Mouse (Mus musculus) midbrain, embryonic 13.5 days (tissue): Measurements from ENCODE around the gene Cygb. TPM values are rescaled to one million over a fixed set of nuclear protein-coding genes. Genes with fewer than 3 reads are reported as not detected.
"Not testable (repeated sequence)": the region's sequence is repeated elsewhere in the genome, so short reads cannot be mapped to it uniquely, and the experiment has no call there.

ENCODE experiments used
- ATAC-seq: fragments of 200-750 bp; cut with Nextera tagmentation; 2 replicates; pipeline ENCODE4 v1.8.0; 2017; ENCODE audit warnings: mild to moderate bottlenecking, moderate TSS enrichment, moderate library complexity
- H3K27ac ChIP-seq: fragments of 300-500 bp; sonication (generic); 2 replicates; pipeline ENCODE4 v1.5.1; 2015; ENCODE audit warnings: inconsistent platforms, mild to moderate bottlenecking, moderate library complexity
- H3K27me3 ChIP-seq: fragments of 300-500 bp; sonication (generic); 2 replicates; pipeline ENCODE4 v1.6.1; 2015; ENCODE audit warnings: mild to moderate bottlenecking, inconsistent platforms
- H3K36me3 ChIP-seq: fragments of 300-500 bp; sonication (generic); 2 replicates; pipeline ENCODE4 v1.6.1; 2015; ENCODE audit warnings: mild to moderate bottlenecking, inconsistent platforms
- H3K4me1 ChIP-seq: fragments of 300-500 bp; sonication (generic); replicated peaks from 2 replicates; pipeline ENCODE4 v1.6.1; 2015; ENCODE audit warnings: inconsistent platforms
- H3K4me2 ChIP-seq: fragments of 300-500 bp; sonication (generic); replicated peaks from 2 replicates; pipeline ENCODE4 v1.6.1; 2015; ENCODE audit warnings: moderate library complexity, mild to moderate bottlenecking, inconsistent platforms
- H3K4me3 ChIP-seq: fragments of 300-500 bp; sonication (generic); replicated peaks from 2 replicates; pipeline ENCODE4 v1.5.1; 2015; ENCODE audit warnings: mild to moderate bottlenecking, inconsistent platforms
- H3K9ac ChIP-seq: fragments of 300-500 bp; sonication (generic); replicated peaks from 2 replicates; pipeline ENCODE4 v1.6.1; 2015; ENCODE audit warnings: mild to moderate bottlenecking, inconsistent platforms
- H3K9me3 ChIP-seq: fragments of 300-500 bp; sonication (generic); 2 replicates; pipeline ENCODE4 v1.6.1; 2016; ENCODE audit warnings: mild to moderate bottlenecking, inconsistent platforms
- WGBS: fragments of 180-500 bp; shearing (Covaris S2); methylation state at CpG from one replicate; pipeline ENCODE4 v1.1.7; 2015; 5-methylcytosine and 5-hydroxymethylcytosine counted together
- polyA plus RNA-seq: library from polyadenylated mRNA; unstranded; fragments of >200 nt; fragmentation: Nextera tagmentation; extraction: Ambion mirVana; gene quantifications from 2 replicates; pipeline ENCODE4 v1.2.1, GENCODE M21; 2015

The Cygb gene
- polyA plus RNA-seq, 1 experiment from 2014 or later = 8.8 TPM

DNA sequence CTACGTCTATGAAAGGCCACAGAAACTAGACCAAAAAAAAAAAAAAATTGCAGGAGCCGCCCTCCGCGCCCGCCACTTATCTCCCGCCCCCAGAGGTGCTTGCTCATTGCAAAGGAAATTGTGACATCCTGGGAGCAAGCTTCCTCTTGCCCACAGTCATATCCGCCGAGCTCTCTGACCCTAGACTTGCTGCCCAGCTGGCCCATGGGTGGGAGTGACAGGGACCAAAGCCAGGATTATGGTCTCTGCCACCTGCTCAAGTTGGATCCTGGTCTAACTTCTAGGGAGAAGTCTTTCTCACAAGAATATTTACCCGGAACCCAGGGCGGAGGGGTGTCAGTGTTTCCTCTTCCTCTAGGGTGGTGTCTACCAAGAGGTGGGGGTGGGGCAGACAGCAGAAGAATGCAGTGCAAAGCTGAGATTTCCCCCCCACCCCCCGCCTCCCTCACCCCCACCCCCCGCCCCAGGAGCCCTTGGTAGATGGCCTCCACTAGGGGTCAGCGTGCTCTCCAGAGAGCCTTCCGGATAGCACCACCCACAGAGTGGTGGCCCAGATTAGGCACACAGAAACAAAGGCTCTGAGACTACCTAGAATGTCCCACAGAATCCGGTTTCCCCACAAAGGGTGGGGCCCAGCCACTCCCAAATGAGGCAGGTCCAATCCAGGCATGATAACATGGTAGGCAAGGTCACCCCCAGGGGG, 38.2 kb downstream of the Cygb start:
- H3K27ac ChIP-seq = no peak overlapping the region
- H3K9me3 ChIP-seq = no peaks in the 10 kb centered on the region
- ATAC-seq = no peak
- H3K4me1 ChIP-seq = peaks cover 10% of the 10 kb centered on the region
- H3K4me3 ChIP-seq = no peak overlapping the region
- H3K4me2 ChIP-seq = no peak overlapping the region
- 60% methylated on average over 15 of the region's 15 CpGs for WGBS
- H3K36me3 ChIP-seq = no peaks in the 10 kb centered on the region
- H3K27me3 ChIP-seq = no peaks in the 10 kb centered on the region; the same call in 1 of the 2 replicates
- no peak overlapping the region for H3K9ac ChIP-seq

DNA sequence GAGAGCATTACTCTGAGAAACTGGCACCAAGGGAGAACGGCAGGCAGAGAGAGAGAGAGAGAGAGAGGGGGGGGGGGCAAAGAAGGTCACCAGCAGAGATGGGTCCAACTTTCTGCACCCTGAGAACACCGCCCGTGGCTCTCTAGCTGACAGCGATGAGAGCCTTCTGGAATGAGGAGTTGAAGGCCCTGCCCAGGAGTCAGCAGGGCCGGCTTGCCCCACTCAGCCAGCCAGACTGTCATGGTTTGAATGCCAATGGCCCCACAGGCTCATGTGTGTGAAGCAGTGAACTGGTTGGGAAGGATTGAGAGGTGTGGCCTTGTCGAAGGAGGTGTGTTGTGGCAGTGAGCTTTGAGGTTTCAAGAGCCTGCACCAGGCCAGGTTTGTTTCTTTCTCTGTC, 40.9 kb downstream of the Cygb start:
- no peaks in the 10 kb centered on the region for H3K9me3 ChIP-seq
- no peak for ATAC-seq
- H3K27me3 ChIP-seq = no peaks in the 10 kb centered on the region
- H3K4me2 ChIP-seq = no peak overlapping the region
- 91% methylated on average over 6 of the region's 6 CpGs for WGBS
- H3K27ac ChIP-seq = no peak overlapping the region
- no peak overlapping the region for H3K4me3 ChIP-seq
- H3K4me1 ChIP-seq = no peaks in the 10 kb centered on the region; the same call in 1 of the 2 replicates
- H3K9ac ChIP-seq = no peak overlapping the region
- no peaks in the 10 kb centered on the region for H3K36me3 ChIP-seq

DNA sequence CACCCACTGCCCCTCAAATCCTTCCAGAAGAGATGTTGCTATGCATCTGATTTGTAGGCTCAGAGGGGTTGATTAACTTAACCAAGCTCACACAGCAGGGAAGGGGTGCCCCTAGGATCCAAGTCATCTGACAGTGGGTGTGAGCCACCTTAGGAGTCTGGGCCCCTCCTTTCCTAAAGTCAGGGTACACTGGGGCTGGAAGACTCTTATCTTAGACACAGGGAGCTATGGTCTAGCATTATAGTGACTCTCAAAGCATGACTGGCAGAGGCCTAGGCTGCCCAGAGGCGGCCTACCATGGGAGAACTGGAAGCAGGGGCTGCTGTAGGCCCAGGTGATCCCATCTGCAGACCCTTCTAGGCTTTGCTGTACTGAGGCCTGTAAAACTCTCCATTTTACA, 41.6 kb downstream of the Cygb start:
- H3K4me1 ChIP-seq = no peaks in the 10 kb centered on the region; the same call in 1 of the 2 replicates
- no peaks in the 10 kb centered on the region for H3K36me3 ChIP-seq
- no peaks in the 10 kb centered on the region for H3K9me3 ChIP-seq
- H3K27me3 ChIP-seq = no peaks in the 10 kb centered on the region
- H3K4me2 ChIP-seq = no peak overlapping the region
- H3K4me3 ChIP-seq = no peak overlapping the region
- no peak overlapping the region for H3K27ac ChIP-seq
- H3K9ac ChIP-seq = no peak overlapping the region
- no peak for ATAC-seq
- 83% methylated on average over 1 of the region's 1 CpGs for WGBS

DNA sequence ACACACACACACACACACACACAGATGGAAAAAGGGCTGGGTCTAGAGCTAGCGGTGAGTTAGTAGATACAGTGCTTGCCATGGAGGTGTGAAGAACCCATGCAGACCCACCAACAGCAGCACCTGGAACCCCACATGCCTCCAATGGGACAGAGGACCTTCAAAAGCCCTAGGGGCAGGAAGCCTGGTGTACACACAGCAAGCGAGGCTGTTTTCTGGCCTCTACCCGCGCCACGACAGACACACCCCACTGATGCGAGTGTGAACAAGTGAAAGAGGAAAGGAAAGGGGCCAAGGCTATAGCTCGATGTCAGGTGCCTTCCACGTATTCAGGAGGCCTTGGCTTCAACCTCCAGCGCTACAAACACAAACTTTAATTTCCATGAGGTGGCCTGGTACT, 42.2 kb downstream of the Cygb start:
- no peaks in the 10 kb centered on the region; the same call in 1 of the 2 replicates for H3K4me1 ChIP-seq
- H3K36me3 ChIP-seq = no peaks in the 10 kb centered on the region
- no peak overlapping the region for H3K4me3 ChIP-seq
- ATAC-seq = no peak
- WGBS = 92% methylated on average over 9 of the region's 9 CpGs
- no peak overlapping the region for H3K9ac ChIP-seq
- H3K27me3 ChIP-seq = no peaks in the 10 kb centered on the region
- H3K9me3 ChIP-seq = no peaks in the 10 kb centered on the region
- H3K4me2 ChIP-seq = no peak overlapping the region
- H3K27ac ChIP-seq = no peak overlapping the region

DNA sequence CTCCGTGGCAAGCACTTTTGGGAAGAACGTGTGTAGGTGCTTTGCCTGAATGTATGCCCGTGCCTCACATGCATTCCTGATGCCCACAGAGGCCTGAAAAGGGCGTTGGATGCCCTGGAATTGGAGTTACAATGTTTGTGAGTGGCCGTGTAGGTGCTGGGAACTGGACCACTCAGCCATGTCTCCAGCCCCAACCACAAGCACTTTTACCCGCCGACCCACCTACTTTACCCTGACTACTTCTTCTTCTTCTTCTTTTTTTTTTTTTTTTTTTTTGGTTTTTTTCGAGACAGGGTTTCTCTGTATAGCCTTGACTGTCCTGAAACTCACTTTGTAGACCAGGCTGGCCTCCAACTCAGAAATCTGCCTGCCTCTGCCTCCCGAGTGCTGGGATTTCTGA, 42.9 kb downstream of the Cygb start:
- H3K36me3 ChIP-seq, H3K9ac ChIP-seq, H3K9me3 ChIP-seq, H3K4me2 ChIP-seq, H3K4me1 ChIP-seq, ATAC-seq, H3K4me3 ChIP-seq, H3K27ac ChIP-seq, H3K27me3 ChIP-seq: not testable (repeated sequence)
- WGBS = 87% methylated on average over 8 of the region's 9 CpGs

DNA sequence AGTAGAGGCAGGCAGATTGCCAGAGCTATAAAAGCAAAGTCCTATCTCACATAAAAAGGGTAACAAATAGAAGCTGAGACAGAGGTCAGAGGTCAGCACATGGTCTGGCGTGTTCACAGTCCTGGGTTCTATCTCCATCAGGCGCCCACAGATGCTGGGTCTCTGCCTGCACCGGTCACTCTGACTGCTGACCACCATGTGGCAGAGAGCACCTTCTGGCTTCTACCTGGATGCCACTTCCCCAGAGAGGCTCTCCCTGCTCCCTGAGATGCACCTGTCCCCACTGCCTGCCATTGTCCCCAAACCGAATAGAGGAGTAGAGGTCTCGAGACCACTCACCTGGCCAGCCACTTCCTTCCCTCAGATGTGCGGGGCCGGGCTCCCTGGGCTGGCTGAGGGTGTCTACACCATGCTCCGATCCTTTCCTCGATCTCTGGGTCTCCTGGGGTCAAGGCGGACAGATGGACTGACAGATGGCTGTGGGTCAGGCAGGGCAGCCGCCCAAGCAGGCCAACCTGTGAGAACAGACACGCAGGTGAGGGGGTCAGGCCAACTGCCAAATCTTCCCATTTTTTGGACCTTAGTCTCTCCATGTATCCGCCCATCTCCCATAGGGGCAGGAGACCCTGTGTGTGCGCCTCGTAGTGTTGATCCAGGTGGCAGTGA, 44.0 kb downstream of the Cygb start:
- no peak overlapping the region for H3K4me2 ChIP-seq
- no peak for ATAC-seq
- no peaks in the 10 kb centered on the region for H3K27me3 ChIP-seq
- no peak overlapping the region for H3K9ac ChIP-seq
- H3K36me3 ChIP-seq = no peaks in the 10 kb centered on the region
- H3K27ac ChIP-seq = no peak overlapping the region
- no peaks in the 10 kb centered on the region for H3K4me1 ChIP-seq
- H3K9me3 ChIP-seq = no peaks in the 10 kb centered on the region
- 89% methylated on average over 15 of the region's 15 CpGs for WGBS
- H3K4me3 ChIP-seq = no peak overlapping the region

DNA sequence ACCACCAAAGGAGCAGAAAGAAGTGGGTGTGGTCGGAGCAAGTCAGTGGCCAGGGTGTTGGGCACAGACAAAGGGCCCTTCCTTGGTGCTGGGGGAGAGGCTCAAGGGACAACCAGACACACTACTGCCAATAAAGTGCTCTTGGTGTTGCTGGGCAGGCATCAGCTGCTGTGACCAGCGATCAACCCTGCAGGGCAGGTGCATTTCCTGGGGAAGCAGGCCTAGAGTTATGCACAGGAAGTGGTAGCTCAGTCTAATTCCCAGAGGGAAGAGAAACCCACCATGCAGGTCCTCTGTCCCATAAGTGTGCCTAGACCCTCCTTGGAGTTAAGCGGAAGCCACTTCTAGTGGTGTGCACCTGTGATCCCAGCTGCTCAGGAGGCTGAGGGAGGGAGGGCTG, 46.4 kb downstream of the Cygb start:
- no peaks in the 10 kb centered on the region for H3K4me1 ChIP-seq
- no peak overlapping the region for H3K4me2 ChIP-seq
- H3K9ac ChIP-seq = no peak overlapping the region
- no peaks in the 10 kb centered on the region for H3K36me3 ChIP-seq
- WGBS = 86% methylated on average over 3 of the region's 3 CpGs
- H3K27ac ChIP-seq = no peak overlapping the region
- no peak for ATAC-seq
- no peak overlapping the region for H3K4me3 ChIP-seq
- no peaks in the 10 kb centered on the region for H3K9me3 ChIP-seq
- H3K27me3 ChIP-seq = no peaks in the 10 kb centered on the region

DNA sequence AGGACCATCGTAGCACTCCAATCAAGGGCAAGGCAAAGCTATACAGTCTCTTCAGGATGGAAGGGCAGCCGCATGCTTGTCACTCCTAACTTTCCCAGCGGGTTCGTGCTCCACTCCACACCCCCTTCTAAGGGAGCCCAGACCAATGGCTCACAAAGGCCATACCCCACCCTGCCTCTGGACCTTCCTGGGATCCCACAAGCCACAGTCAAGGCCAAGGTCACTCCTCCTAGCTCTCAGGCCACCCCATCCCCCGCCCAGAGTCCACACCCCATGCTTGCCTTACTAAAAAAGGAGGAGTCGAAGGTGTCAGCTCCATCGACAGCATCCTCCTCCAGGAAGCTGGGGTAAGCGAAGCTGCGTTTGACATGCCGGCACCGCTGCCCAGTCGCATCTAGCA, 50.0 kb downstream of the Cygb start:
- H3K27me3 ChIP-seq = no peaks in the 10 kb centered on the region
- ATAC-seq = no peak
- H3K27ac ChIP-seq = no peak overlapping the region
- H3K36me3 ChIP-seq = no peaks in the 10 kb centered on the region
- 93% methylated on average over 12 of the region's 12 CpGs for WGBS
- H3K9ac ChIP-seq = no peak overlapping the region
- no peak overlapping the region for H3K4me2 ChIP-seq
- no peak overlapping the region for H3K4me3 ChIP-seq
- no peaks in the 10 kb centered on the region for H3K4me1 ChIP-seq
- no peaks in the 10 kb centered on the region for H3K9me3 ChIP-seq

DNA sequence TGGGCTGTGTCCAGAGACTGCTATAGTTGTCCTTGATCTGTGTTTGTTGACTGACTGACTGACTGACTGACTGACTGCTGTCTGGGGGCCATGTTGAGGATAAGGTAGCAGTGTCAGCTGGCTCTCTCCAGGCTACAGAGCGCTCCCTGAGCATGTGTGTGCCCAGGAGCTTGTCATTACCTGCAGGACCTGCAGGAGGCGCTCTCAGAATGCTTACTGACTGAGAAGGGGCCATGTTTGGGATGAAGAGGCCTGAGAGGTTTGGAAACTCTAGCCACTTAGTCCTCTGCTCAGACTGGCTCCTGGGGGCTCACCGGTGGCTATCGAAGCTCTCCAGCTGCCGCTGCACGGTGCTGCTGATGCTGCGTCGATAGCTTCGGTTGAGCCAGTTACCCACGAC, 50.8 kb downstream of the Cygb start:
- Histone ChIP-seq H3K36me3 (no peaks in the 10 kb centered on the region), H3K27ac (no peak overlapping the region), H3K4me2 (no peak overlapping the region), H3K27me3 (no peaks in the 10 kb centered on the region), H3K9ac (no peak overlapping the region), H3K9me3 (no peaks in the 10 kb centered on the region), H3K4me1 (no peaks in the 10 kb centered on the region), H3K4me3 (no peak overlapping the region)
- WGBS = 92% methylated on average over 10 of the region's 10 CpGs
- ATAC-seq = no peak

DNA sequence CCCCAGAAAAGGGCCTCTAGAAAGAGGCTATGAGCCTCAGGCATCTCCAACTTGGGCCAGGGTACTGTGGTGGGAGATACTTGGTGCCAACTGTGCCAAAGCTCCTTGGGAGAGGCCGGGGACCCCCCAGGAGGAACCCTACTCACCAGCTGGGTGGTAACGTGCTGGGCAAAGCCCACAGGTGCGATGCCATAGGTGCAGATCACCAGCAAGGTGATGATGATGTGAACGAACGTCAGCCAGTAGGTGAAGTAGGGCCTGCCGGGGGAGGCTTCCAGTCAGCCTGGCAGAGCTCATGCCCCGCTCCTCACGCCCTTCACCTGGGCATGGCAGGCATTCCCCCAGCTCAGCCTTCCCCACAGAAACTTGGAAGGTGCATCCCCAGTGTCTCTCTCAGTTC, 52.1 kb downstream of the Cygb start:
- no peaks in the 10 kb centered on the region for H3K27me3 ChIP-seq
- ATAC-seq = no peak
- H3K4me3 ChIP-seq = no peak overlapping the region
- H3K4me1 ChIP-seq = no peaks in the 10 kb centered on the region
- no peak overlapping the region for H3K27ac ChIP-seq
- H3K4me2 ChIP-seq = no peak overlapping the region
- H3K9ac ChIP-seq = no peak overlapping the region
- H3K36me3 ChIP-seq = no peaks in the 10 kb centered on the region
- WGBS = 92% methylated on average over 8 of the region's 8 CpGs
- H3K9me3 ChIP-seq = no peaks in the 10 kb centered on the region

DNA sequence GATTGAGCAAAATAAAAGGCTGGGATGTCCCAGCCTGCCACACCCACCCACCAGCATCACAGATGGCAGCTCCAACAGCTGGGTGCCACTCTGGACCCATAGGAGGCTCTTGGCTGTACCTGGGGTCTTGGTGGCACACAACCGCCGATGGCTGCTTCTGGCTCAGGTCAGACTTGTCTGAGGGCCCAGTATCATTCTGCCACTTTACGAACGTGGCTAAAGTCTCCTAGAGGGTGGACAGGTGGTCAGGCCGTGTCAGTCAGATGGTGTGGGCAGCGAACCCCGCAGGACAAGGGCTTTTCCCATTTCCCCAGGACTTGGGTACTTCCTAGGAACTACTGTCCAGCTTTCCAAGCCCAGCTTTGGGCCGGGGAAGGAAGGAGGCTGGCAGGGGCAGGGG, 52.9 kb downstream of the Cygb start:
- no peak for ATAC-seq
- Histone ChIP-seq H3K4me2 (no peak overlapping the region), H3K4me3 (no peak overlapping the region), H3K4me1 (no peaks in the 10 kb centered on the region), H3K36me3 (no peaks in the 10 kb centered on the region), H3K9ac (no peak overlapping the region), H3K9me3 (no peaks in the 10 kb centered on the region), H3K27me3 (no peaks in the 10 kb centered on the region), H3K27ac (no peak overlapping the region)
- WGBS = 90% methylated on average over 8 of the region's 8 CpGs

DNA sequence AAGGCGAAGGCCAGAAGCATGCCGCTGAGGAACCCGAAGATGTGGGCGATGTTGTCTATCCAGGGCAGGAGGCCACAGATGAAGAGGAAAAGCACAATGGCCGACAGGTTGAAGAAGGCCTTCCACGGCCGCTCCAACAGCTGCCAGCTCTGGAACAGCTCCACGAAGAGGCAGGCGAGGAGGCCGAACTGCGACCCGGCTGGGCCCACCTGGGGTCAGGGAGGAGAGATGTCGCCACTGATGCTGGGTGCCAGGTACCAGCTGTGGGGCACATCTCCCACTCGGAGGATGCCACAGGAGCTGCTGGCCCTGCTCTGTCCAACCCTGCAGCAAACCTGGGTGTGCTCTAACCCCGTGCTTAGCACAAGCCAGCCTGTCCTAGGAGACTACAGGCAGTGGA, 54.9 kb downstream of the Cygb start:
- no peaks in the 10 kb centered on the region for H3K27me3 ChIP-seq
- 92% methylated on average over 15 of the region's 15 CpGs for WGBS
- no peaks in the 10 kb centered on the region for H3K4me1 ChIP-seq
- H3K36me3 ChIP-seq = no peaks in the 10 kb centered on the region
- no peak for ATAC-seq
- H3K4me3 ChIP-seq = no peak overlapping the region
- no peak overlapping the region for H3K9ac ChIP-seq
- no peak overlapping the region for H3K4me2 ChIP-seq
- H3K9me3 ChIP-seq = no peaks in the 10 kb centered on the region
- H3K27ac ChIP-seq = no peak overlapping the region

DNA sequence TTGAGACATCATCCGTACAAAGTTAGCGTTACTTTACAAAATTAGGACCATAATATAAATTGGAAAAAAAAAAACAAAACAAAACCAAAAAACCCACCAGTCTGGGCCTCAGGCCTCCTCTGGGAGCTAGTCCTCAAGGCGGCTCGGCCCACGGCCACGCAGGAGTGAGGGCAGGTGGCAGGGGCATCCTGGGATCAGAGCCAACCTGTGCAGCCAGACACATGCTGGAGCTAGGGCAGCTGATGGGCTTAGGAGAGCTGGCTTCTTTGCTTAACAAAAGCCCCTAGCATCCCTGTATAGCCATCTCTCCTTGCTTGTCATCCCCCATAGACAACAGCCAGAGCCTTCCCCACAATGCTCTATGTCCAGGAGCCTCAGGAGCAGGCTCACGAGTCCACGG, 55.9 kb downstream of the Cygb start:
- no peak overlapping the region for H3K4me3 ChIP-seq
- H3K9ac ChIP-seq = no peak overlapping the region

More for the DNA sequence above, 55.9 kb downstream of the Cygb start:
- ATAC-seq = no peak
- H3K27me3 ChIP-seq = no peaks in the 10 kb centered on the region
- H3K4me1 ChIP-seq = peaks cover 5% of the 10 kb centered on the region; the same call in 1 of the 2 replicates
- no peak overlapping the region for H3K27ac ChIP-seq
- no peak overlapping the region for H3K4me2 ChIP-seq
- no peaks in the 10 kb centered on the region for H3K9me3 ChIP-seq
- no peaks in the 10 kb centered on the region for H3K36me3 ChIP-seq
- WGBS = 89% methylated on average over 8 of the region's 8 CpGs
